Comparison of ENCODE assay signal across 8 mouse cellular contexts in genomic region chr1:93667760-93668400, GRCm38 (mm10). TPM values are rescaled to one million over a fixed set of nuclear protein-coding genes. Genes with fewer than 3 reads are reported as not detected.
DNase-seq lines count a peak whose midpoint lies in the region; ATAC-seq and TF ChIP-seq lines count a peak whose summit lies in the region.

No protein-coding gene starts in this region.

- H3K4me1 ChIP-seq in forebrain, embryonic 13.5 days: peaks cover 14% of the 10 kb centered on the region; the same call in 1 of the 2 replicates
- H3K4me1 ChIP-seq in forebrain, postnatal 0 days (ENCODE audit: insufficient read depth): peaks cover 5% of the 10 kb centered on the region; the same call in 1 of the 2 replicates
- peaks cover 3% of the 10 kb centered on the region; the same call in 1 of the 2 replicates for H3K4me1 ChIP-seq in spleen, adult 2 months (ENCODE audit: control insufficient read depth, insufficient read depth, insufficient read length)

- no peak overlapping the region for H3K9ac ChIP-seq in forebrain, embryonic 13.5 days
- H3K9ac ChIP-seq in forebrain, postnatal 0 days: no peak overlapping the region

- intact Hi-C loops in left cerebral cortex, postnatal 36 days (cut with DNase I): loop anchor here (2.0 kb wide), 1 partner anchor 59 kb away; no protein-coding TSS in a partner anchor

- H3K4me3 ChIP-seq in forebrain, embryonic 13.5 days: no peak overlapping the region
- no peak overlapping the region for H3K4me3 ChIP-seq in forebrain, postnatal 0 days (ENCODE audit: low read depth, low read length)
- no peak overlapping the region for H3K4me3 ChIP-seq in spleen, adult 2 months (ENCODE audit: extremely low read depth, insufficient read depth, insufficient read length)

- H3K27me3 ChIP-seq in forebrain, embryonic 13.5 days: no peaks in the 10 kb centered on the region
- H3K27me3 ChIP-seq in forebrain, postnatal 0 days (ENCODE audit: insufficient read depth, low read length): no peaks in the 10 kb centered on the region
- H3K27me3 ChIP-seq in spleen, adult 2 months (ENCODE audit: control insufficient read depth, insufficient read depth, low read length): no peaks in the 10 kb centered on the region

- no peak overlapping the region for H3K27ac ChIP-seq in forebrain, embryonic 13.5 days
- H3K27ac ChIP-seq in forebrain, postnatal 0 days (ENCODE audit: low read depth, low read length): no peak overlapping the region
- no peak overlapping the region for H3K27ac ChIP-seq in spleen, adult 2 months (ENCODE audit: insufficient read depth, low read length)

- 30% methylated on average over 13 of the region's 13 CpGs for WGBS in forebrain, embryonic 13.5 days
- WGBS in forebrain, postnatal 0 days: 31% methylated on average over 13 of the region's 13 CpGs
- WGBS in spleen, adult 2 months: 47% methylated on average over 13 of the region's 13 CpGs

- H3K36me3 ChIP-seq in forebrain, embryonic 13.5 days (ENCODE audit: poor library complexity, severe bottlenecking): no peaks in the 10 kb centered on the region
- H3K36me3 ChIP-seq in forebrain, postnatal 0 days (ENCODE audit: insufficient read depth): no peaks in the 10 kb centered on the region
- H3K36me3 ChIP-seq in spleen, adult 2 months (ENCODE audit: control insufficient read depth, insufficient read depth, low read length): no peaks in the 10 kb centered on the region

- no peak overlapping the region for H3K4me2 ChIP-seq in forebrain, embryonic 13.5 days
- H3K4me2 ChIP-seq in forebrain, postnatal 0 days (ENCODE audit: low read depth): no peak overlapping the region

- ATAC-seq in forebrain, embryonic 13.5 days: 0 out of 2 replicates have a peak, but pooled peaks have one; percentile 22
- no peak for ATAC-seq in forebrain, postnatal 0 days
- ATAC-seq in hematopoietic stem cell, adult 5-6 weeks (replicated peaks in 1 of 2; ENCODE audit: insufficient read depth in 1 of 2, low FRiP score in 2 of 2, low TSS enrichment in 1 of 2, low read depth in 1 of 2, poor library complexity in 2 of 2, severe bottlenecking in 2 of 2): peak; percentile 50 to 58; a peak in 3 of 4 replicates

- no peak for TF ChIP-seq POLR2A in spleen, adult 2 months (IDR thresholded peaks at IDR 0.05; ENCODE audit: low read depth, low read length)

- no peak for TF ChIP-seq CTCF in forebrain, postnatal 0 days (IDR thresholded peaks at IDR 0.05; ENCODE audit: low read depth)
- TF ChIP-seq CTCF in spleen, adult 2 months (IDR thresholded peaks at IDR 0.05; ENCODE audit: extremely low read depth, insufficient read depth, insufficient read length, insufficient replicate concordance): no peak

- no peaks in the 10 kb centered on the region for H3K9me3 ChIP-seq in forebrain, embryonic 13.5 days (replicated peaks)
- no peaks in the 10 kb centered on the region for H3K9me3 ChIP-seq in forebrain, postnatal 0 days (ENCODE audit: low read length)

- DNase-seq in forebrain, postnatal 0 days: no peak
- peak; percentile 80 to 88 for DNase-seq in adrenal gland, adult (ENCODE audit: inconsistent age in 2 of 2, low spot score in 1 of 2)
- DNase-seq in lung, adult 18-20 months: peak; percentile 42 to 46
- peak; percentile 18 to 38 for DNase-seq in spleen, adult 2 months (ENCODE audit: low read depth in 1 of 2, low spot score in 2 of 2)
- no peak for DNase-seq in left cerebral cortex, adult 8-10 months (ENCODE audit: low spot score in 2 of 2)
- DNase-seq in left cerebral cortex, postnatal 36 days (ENCODE audit: low spot score in 2 of 2): no peak

RNA-seq across cellular contexts. Expression of gene Stk25, which starts 9.4 kb away (rescaled TPM):
- 222 and 245 TPM in 2 replicates for polyA plus RNA-seq in forebrain, embryonic 13.5 days (2015; fragmentation: Nextera tagmentation; extraction: Ambion mirVana)
- total RNA-seq in forebrain, postnatal 0 days (2014; rRNA removed): 278 and 312 TPM in 2 replicates
- polyA plus RNA-seq in forebrain, postnatal 0 days (2015; fragmentation: Nextera tagmentation; extraction: Ambion mirVana): 371 and 381 TPM in 2 replicates
- total RNA-seq in hematopoietic stem cell, adult 5-6 weeks (2017): 47.5 and 59.3 TPM in 2 replicates
- polyA plus RNA-seq in spleen, adult 2 months (2012; rRNA removed): 63.2 and 65.6 TPM in 2 replicates
- total RNA-seq in left cerebral cortex, adult 8-10 months (2022): 100 to 1,000 TPM; 350 to 369 (median 358) TPM
- total RNA-seq in left cerebral cortex, postnatal 36 days (2021): 100 to 1,000 TPM; 370 to 405 TPM

RNA-seq across cellular contexts. Expression of gene Bok, which starts 17.6 kb away (rescaled TPM):
- polyA plus RNA-seq in forebrain, embryonic 13.5 days (2015; fragmentation: Nextera tagmentation; extraction: Ambion mirVana): 65.3 and 75.9 TPM in 2 replicates
- total RNA-seq in forebrain, postnatal 0 days (2014; rRNA removed): 94.6 and 119 TPM in 2 replicates
- 113 and 150 TPM in 2 replicates for polyA plus RNA-seq in forebrain, postnatal 0 days (2015; fragmentation: Nextera tagmentation; extraction: Ambion mirVana)
- total RNA-seq in hematopoietic stem cell, adult 5-6 weeks (2017): 1.6 and 2.6 TPM in 2 replicates
- polyA plus RNA-seq in spleen, adult 2 months (2012; rRNA removed): 37.2 and 43.6 TPM in 2 replicates
- total RNA-seq in left cerebral cortex, adult 8-10 months (2022): 10 to 100 TPM; 26.6 to 35.9 (median 30.8) TPM
- total RNA-seq in left cerebral cortex, postnatal 36 days (2021): 10 to 100 TPM; 28.3 to 33.2 TPM

Comparison
In these comparisons a context has a peak if more than half of its experiments do, and no peak if none do; other contexts are left out.
1. DNase-seq: peak in adrenal gland, adult (2 of 2), lung, adult 18-20 months (2 of 2) and spleen, adult 2 months (2 of 2); none in forebrain, postnatal 0 days (single experiment), left cerebral cortex, adult 8-10 months (0 of 2) and left cerebral cortex, postnatal 36 days (0 of 2).